Mouse (Mus musculus) neural tube, embryonic 14.5 days (tissue): Measurements from ENCODE around the gene Tenm4. TPM values are rescaled to one million over a fixed set of nuclear protein-coding genes. Genes with fewer than 3 reads are reported as not detected.

Experiments used
- ATAC-seq: fragments of 200-750 bp; cut with Nextera tagmentation; 2 replicates; pipeline ENCODE4 v1.8.0; 2017; ENCODE audit warnings: low read depth, mild to moderate bottlenecking, moderate TSS enrichment, moderate library complexity
- H3K27ac ChIP-seq: fragments of 300-500 bp; sonication (generic); 2 replicates; pipeline ENCODE4 v1.5.1; 2014; ENCODE audit warnings: low read depth, mild to moderate bottlenecking, control low read depth, low read length, moderate library complexity, mixed read lengths
- H3K27me3 ChIP-seq: fragments of 300-500 bp; sonication (generic); 2 replicates; pipeline ENCODE4 v1.6.1; 2014; ENCODE audit warnings: low read length; ENCODE audit not compliant: control insufficient read depth, insufficient read depth
- H3K36me3 ChIP-seq: fragments of 300-500 bp; sonication (generic); 2 replicates; pipeline ENCODE4 v1.6.1; 2014; ENCODE audit warnings: low read length, mixed read lengths; ENCODE audit not compliant: control insufficient read depth, insufficient read depth
- H3K4me1 ChIP-seq: fragments of 300-500 bp; sonication (generic); 2 replicates; pipeline ENCODE4 v1.6.1; 2014; ENCODE audit warnings: low read length; ENCODE audit not compliant: control insufficient read depth, insufficient read depth
- H3K4me2 ChIP-seq: fragments of 300-500 bp; sonication (generic); 2 replicates; pipeline ENCODE4 v1.6.1; 2014; ENCODE audit warnings: mild to moderate bottlenecking, low read depth, low read length, control low read depth
- H3K4me3 ChIP-seq: fragments of 300-500 bp; sonication (generic); 2 replicates; pipeline ENCODE4 v1.5.1; 2014; ENCODE audit warnings: low read depth, low read length, control low read depth, mixed read lengths
- H3K9ac ChIP-seq: fragments of 300-500 bp; sonication (generic); replicated peaks from 2 replicates; pipeline ENCODE4 v1.6.1; 2014; ENCODE audit warnings: low read depth, mild to moderate bottlenecking, control low read depth, low read length, mixed read lengths
- H3K9me3 ChIP-seq: fragments of 300-500 bp; sonication (generic); 2 replicates; pipeline ENCODE4 v1.6.1; 2016; ENCODE audit warnings: low read length; ENCODE audit not compliant: control insufficient read depth
- WGBS: fragments of 180-500 bp; shearing (Covaris S2); extraction: QIAGEN DNeasy Blood & Tissue Kit; methylation state at CpG from one replicate; pipeline ENCODE4 v1.1.7; 2014; 5-methylcytosine and 5-hydroxymethylcytosine counted together
- polyA plus RNA-seq: library from polyadenylated mRNA; unstranded; fragments of >200 nt; fragmentation: Nextera tagmentation; extraction: Ambion mirVana; gene quantifications from 2 replicates; pipeline ENCODE4 v1.2.1, GENCODE M21; 2014

Gene Tenm4
- polyA plus RNA-seq, 1 experiment from 2014 or later, result 54.8 TPM

GRCm38 (mm10) chr7:96278378-96278777 lies 107.3 kb downstream of the Tenm4 start:
- Histone ChIP-seq H3K27me3 (no peaks in the 10 kb centered on the region), H3K4me3 (no peak overlapping the region), H3K27ac (no peak overlapping the region), H3K4me1 (peaks cover 3% of the 10 kb centered on the region; the same call in 1 of the 2 replicates), H3K9ac (no peak overlapping the region), H3K4me2 (no peak overlapping the region), H3K36me3 (no peaks in the 10 kb centered on the region), H3K9me3 (no peaks in the 10 kb centered on the region)
- ATAC-seq, result no peak
- WGBS, result 84% methylated on average over 11 of the region's 11 CpGs

- H3K27me3 ChIP-seq, result no peaks in the 10 kb centered on the region
- H3K27ac ChIP-seq, result no peak overlapping the region
Observed at GRCm38 (mm10) chr7:96280795-96281194, 109.7 kb downstream of the Tenm4 start.

GRCm38 (mm10) chr7:96290576-96290975 lies 119.5 kb downstream of the Tenm4 start:
- Histone ChIP-seq H3K4me3 (no peak overlapping the region), H3K4me2 (no peak overlapping the region), H3K9ac (no peak overlapping the region), H3K36me3 (no peaks in the 10 kb centered on the region), H3K4me1 (no peaks in the 10 kb centered on the region), H3K27ac (no peak overlapping the region), H3K9me3 (no peaks in the 10 kb centered on the region), H3K27me3 (no peaks in the 10 kb centered on the region)
- 43% methylated on average over 2 of the region's 2 CpGs for WGBS
- ATAC-seq, result 0 out of 2 replicates have a peak, but pooled peaks have one; percentile 17

More at GRCm38 (mm10) chr7:96280795-96281194, 109.7 kb downstream of the Tenm4 start:
- no peak for ATAC-seq
- Histone ChIP-seq H3K4me3 (no peak overlapping the region), H3K9ac (no peak overlapping the region), H3K4me1 (peaks cover 3% of the 10 kb centered on the region; the same call in 1 of the 2 replicates), H3K9me3 (no peaks in the 10 kb centered on the region), H3K36me3 (no peaks in the 10 kb centered on the region), H3K4me2 (no peak overlapping the region)
- 55% methylated on average over 4 of the region's 4 CpGs for WGBS

- H3K4me3 ChIP-seq, result no peak overlapping the region
- no peak for ATAC-seq
- no peaks in the 10 kb centered on the region for H3K36me3 ChIP-seq
- H3K27me3 ChIP-seq, result no peaks in the 10 kb centered on the region
- 0 out of 2 replicates have a peak, but pooled peaks cover 3% of the 10 kb centered on the region for H3K4me1 ChIP-seq
- no peaks in the 10 kb centered on the region for H3K9me3 ChIP-seq
- no peak overlapping the region for H3K4me2 ChIP-seq
- H3K27ac ChIP-seq, result no peak overlapping the region
- WGBS, result 96% methylated on average over 5 of the region's 5 CpGs
- H3K9ac ChIP-seq, result no peak overlapping the region
Observed at GRCm38 (mm10) chr7:96295959-96296358, 124.9 kb downstream of the Tenm4 start.

GRCm38 (mm10) chr7:96300826-96301397 lies 129.9 kb downstream of the Tenm4 start:
- no peak for ATAC-seq
- 87% methylated on average over 8 of the region's 8 CpGs for WGBS
- H3K9me3 ChIP-seq, result no peaks in the 10 kb centered on the region
- no peak overlapping the region for H3K27ac ChIP-seq
- no peaks in the 10 kb centered on the region for H3K27me3 ChIP-seq
- no peak overlapping the region for H3K9ac ChIP-seq
- H3K4me2 ChIP-seq, result no peak overlapping the region
- H3K4me3 ChIP-seq, result no peak overlapping the region
- H3K36me3 ChIP-seq, result no peaks in the 10 kb centered on the region
- 0 out of 2 replicates have a peak, but pooled peaks cover 3% of the 10 kb centered on the region for H3K4me1 ChIP-seq

- Histone ChIP-seq H3K9me3 (no peaks in the 10 kb centered on the region), H3K4me2 (no peak overlapping the region), H3K4me3 (no peak overlapping the region), H3K27ac (no peak overlapping the region), H3K27me3 (no peaks in the 10 kb centered on the region), H3K4me1 (0 out of 2 replicates have a peak, but pooled peaks cover 3% of the 10 kb centered on the region), H3K36me3 (no peaks in the 10 kb centered on the region), H3K9ac (no peak overlapping the region)
- ATAC-seq, result no peak
- 76% methylated on average over 3 of the region's 3 CpGs for WGBS
Observed at GRCm38 (mm10) chr7:96301813-96302212, 130.8 kb downstream of the Tenm4 start.

- 56% methylated on average over 2 of the region's 2 CpGs for WGBS
- Histone ChIP-seq H3K4me1 (no peaks in the 10 kb centered on the region), H3K9me3 (no peaks in the 10 kb centered on the region), H3K4me3 (no peak overlapping the region), H3K27ac (no peak overlapping the region), H3K4me2 (no peak overlapping the region), H3K36me3 (no peaks in the 10 kb centered on the region), H3K27me3 (no peaks in the 10 kb centered on the region), H3K9ac (no peak overlapping the region)
- no peak for ATAC-seq
Observed at GRCm38 (mm10) chr7:96303963-96304362, 132.9 kb downstream of the Tenm4 start.

GRCm38 (mm10) chr7:96305382-96305935 lies 134.4 kb downstream of the Tenm4 start:
- Histone ChIP-seq H3K27me3 (no peaks in the 10 kb centered on the region), H3K4me3 (no peak overlapping the region), H3K9me3 (no peaks in the 10 kb centered on the region), H3K36me3 (no peaks in the 10 kb centered on the region), H3K9ac (no peak overlapping the region), H3K27ac (no peak overlapping the region), H3K4me2 (no peak overlapping the region), H3K4me1 (no peaks in the 10 kb centered on the region)
- no peak for ATAC-seq
- 46% methylated on average over 5 of the region's 5 CpGs for WGBS

GRCm38 (mm10) chr7:96308106-96308505 lies 137.1 kb downstream of the Tenm4 start:
- Histone ChIP-seq H3K4me1 (no peaks in the 10 kb centered on the region), H3K4me2 (no peak overlapping the region), H3K27me3 (no peaks in the 10 kb centered on the region), H3K9ac (no peak overlapping the region), H3K4me3 (no peak overlapping the region), H3K36me3 (no peaks in the 10 kb centered on the region), H3K27ac (no peak overlapping the region), H3K9me3 (no peaks in the 10 kb centered on the region)
- no peak for ATAC-seq
- 66% methylated on average over 6 of the region's 6 CpGs for WGBS
